Mouse (Mus musculus): Measurements from ENCODE around the gene Cyp1a2. TPM values are rescaled to one million over a fixed set of nuclear protein-coding genes. Genes with fewer than 3 reads are reported as not detected.

Gene Cyp1a2
- polyA plus RNA-seq, 1 experiment from 2014 or later: not detected

DNA sequence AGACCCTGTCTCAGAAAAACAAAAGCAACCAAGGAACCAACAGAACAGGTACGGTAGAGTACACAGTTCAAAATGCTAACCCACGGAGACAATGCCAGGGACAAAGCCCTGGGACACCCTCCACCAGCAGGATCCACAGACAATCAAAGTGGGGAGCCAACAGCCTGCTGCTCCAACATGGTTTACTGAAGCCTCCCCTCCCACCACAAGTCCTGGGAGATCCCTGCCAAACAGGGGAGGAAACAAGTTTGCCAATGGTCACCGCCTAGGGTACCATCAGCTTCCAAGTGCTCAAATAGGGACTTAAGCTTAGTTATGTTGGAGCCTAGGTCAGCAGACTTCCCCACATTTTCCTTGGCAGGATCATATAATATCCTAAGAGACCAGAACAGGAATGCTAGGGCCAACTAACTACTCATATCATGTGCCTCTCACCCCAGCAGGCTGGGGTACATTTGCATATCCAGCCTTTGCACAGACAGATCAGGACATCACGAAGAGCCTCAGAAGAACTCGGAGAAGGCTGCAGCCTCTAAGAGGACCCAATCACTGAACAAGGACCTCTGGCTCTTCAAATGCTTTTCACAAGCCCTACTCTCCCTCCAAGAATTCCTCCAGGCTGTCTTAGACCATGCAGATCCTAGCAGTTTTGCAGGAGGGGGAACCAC is 43.7 kb downstream of the Cyp1a2 start:
- H3K4me1 ChIP-seq (ENCODE audit: control insufficient read depth, insufficient read depth, low read length): peaks cover 66% of the 10 kb centered on the region
- peak overlapping the region; percentile 42 for H3K9ac ChIP-seq (ENCODE audit: low read depth, low read length)
- 57% methylated on average over 5 of the region's 5 CpGs for WGBS
- ATAC-seq: no peak
- peak overlapping the region; percentile 36; the same call in 1 of the 2 replicates for H3K4me2 ChIP-seq (ENCODE audit: low read length)
- H3K27me3 ChIP-seq (ENCODE audit: control insufficient read depth, insufficient read depth, low read depth, low read length): no peaks in the 10 kb centered on the region
- peak overlapping the region; percentile 43 for H3K27ac ChIP-seq (ENCODE audit: low read length)
- no peaks in the 10 kb centered on the region; the same call in 1 of the 2 replicates for H3K36me3 ChIP-seq (ENCODE audit: control insufficient read depth, insufficient read depth, low read length)
- H3K4me3 ChIP-seq (ENCODE audit: low read depth, low read length): no peak overlapping the region
- no peaks in the 10 kb centered on the region for H3K9me3 ChIP-seq (replicated peaks; ENCODE audit: control insufficient read depth, low read length, poor library complexity, severe bottlenecking)

DNA sequence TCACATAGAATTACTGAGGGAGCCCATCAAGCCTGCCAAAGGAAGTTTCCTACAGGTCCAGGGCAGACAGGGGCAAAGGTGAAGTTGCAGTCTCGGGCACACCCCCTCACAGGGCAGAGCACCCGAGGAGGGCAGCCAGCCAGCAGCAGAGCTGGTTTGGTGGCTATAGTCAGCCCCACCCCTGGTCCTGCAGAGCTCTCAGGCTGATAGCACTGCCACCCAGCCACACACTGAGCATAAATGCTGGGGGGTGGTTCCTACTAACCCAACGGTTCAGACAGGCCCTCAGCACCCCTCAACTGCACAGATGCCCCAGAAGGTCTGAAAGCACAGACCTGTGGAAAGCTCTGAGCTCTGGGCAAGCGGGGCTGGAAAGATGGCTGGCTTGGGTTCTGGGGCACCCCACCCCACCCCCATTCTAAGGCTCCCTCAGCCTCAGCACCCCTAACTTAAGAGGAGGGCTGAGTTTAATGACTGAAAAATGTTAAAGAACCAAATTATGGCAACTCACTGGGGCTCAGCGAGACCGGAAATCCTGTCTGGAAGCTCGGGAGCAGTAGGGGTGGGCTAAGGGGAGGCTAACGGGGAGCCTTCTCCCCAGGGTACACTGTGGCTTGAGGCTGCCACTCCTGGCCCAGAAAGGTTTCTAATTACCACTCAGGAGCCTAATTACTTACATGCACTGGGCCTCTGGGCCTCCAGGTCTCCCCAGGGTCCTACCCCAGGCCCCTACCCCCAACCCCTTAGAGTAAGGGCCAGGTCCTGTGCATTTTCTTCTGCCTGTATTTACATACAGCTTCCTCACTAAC is 44.6 kb downstream of the Cyp1a2 start:
- Histone ChIP-seq H3K36me3 (ENCODE audit: control insufficient read depth, insufficient read depth, low read length) (no peaks in the 10 kb centered on the region; the same call in 1 of the 2 replicates), H3K4me1 (ENCODE audit: control insufficient read depth, insufficient read depth, low read length) (peaks cover 64% of the 10 kb centered on the region), H3K9ac (ENCODE audit: low read depth, low read length) (peak overlapping the region; percentile 26), H3K27me3 (ENCODE audit: control insufficient read depth, insufficient read depth, low read depth, low read length) (no peaks in the 10 kb centered on the region), H3K27ac (ENCODE audit: low read length) (peak overlapping the region; percentile 29), H3K4me3 (ENCODE audit: low read depth, low read length) (no peak overlapping the region), H3K9me3 (replicated peaks; ENCODE audit: control insufficient read depth, low read length, poor library complexity, severe bottlenecking) (no peaks in the 10 kb centered on the region), H3K4me2 (ENCODE audit: low read length) (no peak overlapping the region)
- 39% methylated on average over 8 of the region's 8 CpGs for WGBS
- no peak for ATAC-seq

DNA sequence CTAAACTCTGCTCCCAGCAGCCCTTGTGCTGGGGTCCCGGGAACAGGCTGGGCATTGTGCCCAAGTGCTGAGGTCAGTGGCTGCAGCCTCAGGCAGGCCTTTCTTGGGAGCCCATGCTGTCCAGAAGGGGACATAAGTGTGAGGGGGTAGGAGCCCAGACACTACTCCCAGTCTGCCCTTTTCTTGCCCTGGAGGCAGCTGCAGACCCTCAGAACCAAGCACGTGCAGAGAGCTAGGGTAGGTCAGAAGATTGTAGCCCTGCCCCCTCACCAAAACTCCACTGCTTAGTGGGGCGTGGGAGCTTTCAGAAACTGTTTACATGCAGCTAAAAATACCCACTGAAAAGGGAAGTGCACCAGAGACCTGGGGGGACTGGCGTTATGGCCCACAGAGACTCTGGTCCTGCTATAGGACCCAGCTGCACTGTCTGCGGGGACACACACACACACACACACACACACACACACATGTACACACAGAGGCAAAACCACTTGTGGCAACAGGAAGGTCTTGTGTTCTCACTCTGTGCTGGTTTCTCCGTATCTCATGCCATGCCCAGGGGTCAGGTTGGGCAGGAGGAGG is 45.7 kb downstream of the Cyp1a2 start:
- H3K4me1 ChIP-seq (ENCODE audit: control insufficient read depth, insufficient read depth, low read length): peaks cover 58% of the 10 kb centered on the region
- no peaks in the 10 kb centered on the region for H3K27me3 ChIP-seq (ENCODE audit: control insufficient read depth, insufficient read depth, low read depth, low read length)
- no peak overlapping the region for H3K4me3 ChIP-seq (ENCODE audit: low read depth, low read length)
- no peaks in the 10 kb centered on the region; the same call in 1 of the 2 replicates for H3K36me3 ChIP-seq (ENCODE audit: control insufficient read depth, insufficient read depth, low read length)
- no peak overlapping the region for H3K4me2 ChIP-seq (ENCODE audit: low read length)
- no peaks in the 10 kb centered on the region for H3K9me3 ChIP-seq (replicated peaks; ENCODE audit: control insufficient read depth, low read length, poor library complexity, severe bottlenecking)
- H3K27ac ChIP-seq (ENCODE audit: low read length): no peak overlapping the region
- 49% methylated on average over 6 of the region's 6 CpGs for WGBS
- H3K9ac ChIP-seq (ENCODE audit: low read depth, low read length): no peak overlapping the region
- no peak for ATAC-seq

DNA sequence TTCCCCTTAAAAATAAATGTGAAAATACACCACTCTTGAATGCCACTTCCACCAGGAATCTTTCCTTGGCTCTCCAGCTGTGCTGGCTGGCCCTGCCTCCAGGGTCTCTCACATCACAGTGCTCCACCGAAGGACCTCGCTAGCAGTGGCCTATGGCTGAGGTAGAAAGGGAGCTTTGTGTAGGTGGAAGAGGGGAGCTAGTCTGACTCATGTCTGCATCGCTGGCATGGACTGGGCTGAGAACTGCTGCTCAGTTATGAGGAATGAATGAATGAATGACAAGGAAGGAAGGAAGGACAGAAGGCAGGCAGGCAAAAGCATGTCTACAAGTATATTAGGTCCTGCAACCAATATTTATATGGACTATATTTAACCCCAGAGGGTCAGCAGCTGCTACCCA is 46.2 kb downstream of the Cyp1a2 start:
- no peak for ATAC-seq

DNA sequence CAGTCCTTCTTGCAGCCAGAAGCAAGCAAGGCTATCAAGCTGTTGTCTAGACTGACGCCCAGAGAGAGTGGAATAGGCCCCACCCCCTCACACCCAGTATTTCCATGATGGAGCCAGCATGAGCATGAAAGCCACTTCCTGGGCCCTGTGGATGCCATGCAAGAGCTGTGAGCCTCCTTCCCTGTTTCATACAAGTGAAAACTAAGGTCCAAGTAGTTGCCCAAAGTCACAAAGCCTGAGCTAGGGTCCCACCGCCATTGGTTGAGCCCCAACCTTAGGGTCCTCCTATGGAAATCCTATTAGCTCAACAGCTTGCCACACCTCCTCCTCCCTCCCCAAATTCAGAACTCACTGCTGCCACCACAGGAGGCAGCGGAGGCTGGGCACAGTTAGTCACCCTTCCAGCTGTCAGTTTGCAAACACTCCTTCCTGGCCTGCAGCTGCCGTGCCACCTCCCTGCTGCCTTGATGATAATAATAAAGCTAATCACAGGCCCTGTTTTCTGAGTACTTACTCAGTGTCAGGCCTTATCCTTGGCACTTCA is 50.0 kb downstream of the Cyp1a2 start:
- H3K27me3 ChIP-seq (ENCODE audit: control insufficient read depth, insufficient read depth, low read depth, low read length): no peaks in the 10 kb centered on the region
- peaks cover 15% of the 10 kb centered on the region for H3K4me1 ChIP-seq (ENCODE audit: control insufficient read depth, insufficient read depth, low read length)
- peaks cover 20% of the 10 kb centered on the region for H3K36me3 ChIP-seq (ENCODE audit: control insufficient read depth, insufficient read depth, low read length)
- H3K27ac ChIP-seq (ENCODE audit: low read length): peak overlapping the region; percentile 9; the same call in 1 of the 2 replicates
- no peak overlapping the region; the same call in 1 of the 2 replicates for H3K9ac ChIP-seq (ENCODE audit: low read depth, low read length)
- H3K4me3 ChIP-seq (ENCODE audit: low read depth, low read length): no peak overlapping the region
- no peak overlapping the region for H3K4me2 ChIP-seq (ENCODE audit: low read length)
- WGBS: 36% methylated on average over 4 of the region's 4 CpGs
- H3K9me3 ChIP-seq (replicated peaks; ENCODE audit: control insufficient read depth, low read length, poor library complexity, severe bottlenecking): no peaks in the 10 kb centered on the region
- no peak for ATAC-seq

More for the DNA sequence above, 46.2 kb downstream of the Cyp1a2 start:
- Histone ChIP-seq H3K4me3 (ENCODE audit: low read depth, low read length) (no peak overlapping the region), H3K27me3 (ENCODE audit: control insufficient read depth, insufficient read depth, low read depth, low read length) (no peaks in the 10 kb centered on the region), H3K4me2 (ENCODE audit: low read length) (no peak overlapping the region), H3K9me3 (replicated peaks; ENCODE audit: control insufficient read depth, low read length, poor library complexity, severe bottlenecking) (no peaks in the 10 kb centered on the region), H3K27ac (ENCODE audit: low read length) (no peak overlapping the region; the same call in 1 of the 2 replicates), H3K4me1 (ENCODE audit: control insufficient read depth, insufficient read depth, low read length) (peaks cover 52% of the 10 kb centered on the region), H3K36me3 (ENCODE audit: control insufficient read depth, insufficient read depth, low read length) (no peaks in the 10 kb centered on the region; the same call in 1 of the 2 replicates), H3K9ac (ENCODE audit: low read depth, low read length) (no peak overlapping the region)
- 77% methylated on average over 3 of the region's 3 CpGs for WGBS

DNA sequence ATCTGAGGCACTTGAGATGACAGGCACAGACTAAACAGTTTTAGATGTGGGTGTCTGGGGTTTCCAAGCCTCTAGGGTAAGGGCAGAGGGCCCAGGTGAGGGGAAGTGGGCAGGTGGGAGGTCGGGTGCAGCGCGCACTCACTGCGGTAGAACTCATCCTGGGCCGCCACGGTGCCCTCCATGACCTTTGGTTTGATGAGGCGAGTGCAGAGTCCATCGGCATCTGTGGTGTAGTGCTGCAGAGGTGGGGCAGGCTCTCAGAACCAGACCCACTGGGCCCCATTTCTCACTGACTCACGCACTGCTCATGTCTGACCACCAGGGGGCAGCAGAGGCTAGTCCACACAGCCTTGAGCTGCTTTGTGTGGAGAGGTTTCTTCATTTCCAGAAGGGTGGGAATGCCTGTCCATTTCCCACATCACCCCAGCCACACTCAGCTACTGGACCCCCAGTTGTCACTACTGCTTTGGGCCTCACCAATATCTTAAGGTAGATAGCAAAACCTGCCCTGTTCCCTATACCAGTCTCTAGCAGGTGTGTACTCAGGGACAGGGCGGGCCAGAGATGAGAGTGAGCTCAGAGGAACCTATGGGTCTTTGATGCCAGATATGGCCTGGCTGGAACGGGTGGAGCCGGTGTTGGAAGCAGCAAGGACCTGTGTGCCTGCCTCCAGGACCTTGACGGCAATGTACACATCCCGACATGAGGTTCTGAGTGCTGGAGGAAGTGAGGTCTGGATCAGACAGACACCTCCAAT is 54.2 kb downstream of the Cyp1a2 start:
- Histone ChIP-seq H3K4me3 (ENCODE audit: low read depth, low read length) (no peak overlapping the region), H3K27me3 (ENCODE audit: control insufficient read depth, insufficient read depth, low read depth, low read length) (no peaks in the 10 kb centered on the region), H3K9ac (ENCODE audit: low read depth, low read length) (no peak overlapping the region), H3K27ac (ENCODE audit: low read length) (peak overlapping the region; percentile 34; the same call in 1 of the 2 replicates), H3K9me3 (replicated peaks; ENCODE audit: control insufficient read depth, low read length, poor library complexity, severe bottlenecking) (no peaks in the 10 kb centered on the region), H3K4me2 (ENCODE audit: low read length) (no peak overlapping the region), H3K36me3 (ENCODE audit: control insufficient read depth, insufficient read depth, low read length) (peaks cover 48% of the 10 kb centered on the region), H3K4me1 (ENCODE audit: control insufficient read depth, insufficient read depth, low read length) (0 out of 2 replicates have a peak, but pooled peaks cover 6% of the 10 kb centered on the region)
- WGBS: 77% methylated on average over 14 of the region's 14 CpGs
- peak; percentile 64 for ATAC-seq

DNA sequence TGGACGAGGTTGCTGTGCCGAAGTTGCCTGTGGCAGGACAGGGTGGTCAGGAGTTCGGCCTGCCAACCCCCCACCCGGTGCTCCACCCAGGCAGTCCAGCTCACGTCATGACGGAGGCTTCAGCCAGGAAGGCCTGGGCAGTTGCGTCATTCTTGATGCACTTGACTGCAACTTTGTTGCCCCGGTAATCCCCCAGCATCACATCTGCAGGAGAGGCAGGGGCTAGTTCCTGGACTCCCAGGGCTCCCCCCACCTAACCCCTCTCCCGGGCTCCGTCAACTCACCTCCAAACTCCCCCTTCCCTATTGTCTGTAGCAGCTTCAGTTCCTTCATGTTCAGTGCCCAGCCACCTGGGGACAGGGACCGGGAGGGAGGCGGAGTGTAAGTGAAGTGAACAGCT is 54.8 kb downstream of the Cyp1a2 start:
- WGBS: 93% methylated on average over 12 of the region's 12 CpGs
- peak; percentile 1; the same call in 1 of the 2 replicates for ATAC-seq
- Histone ChIP-seq H3K27me3 (ENCODE audit: control insufficient read depth, insufficient read depth, low read depth, low read length) (no peaks in the 10 kb centered on the region), H3K9ac (ENCODE audit: low read depth, low read length) (no peak overlapping the region), H3K4me3 (ENCODE audit: low read depth, low read length) (no peak overlapping the region), H3K4me2 (ENCODE audit: low read length) (no peak overlapping the region), H3K9me3 (replicated peaks; ENCODE audit: control insufficient read depth, low read length, poor library complexity, severe bottlenecking) (no peaks in the 10 kb centered on the region), H3K4me1 (ENCODE audit: control insufficient read depth, insufficient read depth, low read length) (0 out of 2 replicates have a peak, but pooled peaks cover 4% of the 10 kb centered on the region), H3K36me3 (ENCODE audit: control insufficient read depth, insufficient read depth, low read length) (peaks cover 48% of the 10 kb centered on the region), H3K27ac (ENCODE audit: low read length) (no peak overlapping the region)

DNA sequence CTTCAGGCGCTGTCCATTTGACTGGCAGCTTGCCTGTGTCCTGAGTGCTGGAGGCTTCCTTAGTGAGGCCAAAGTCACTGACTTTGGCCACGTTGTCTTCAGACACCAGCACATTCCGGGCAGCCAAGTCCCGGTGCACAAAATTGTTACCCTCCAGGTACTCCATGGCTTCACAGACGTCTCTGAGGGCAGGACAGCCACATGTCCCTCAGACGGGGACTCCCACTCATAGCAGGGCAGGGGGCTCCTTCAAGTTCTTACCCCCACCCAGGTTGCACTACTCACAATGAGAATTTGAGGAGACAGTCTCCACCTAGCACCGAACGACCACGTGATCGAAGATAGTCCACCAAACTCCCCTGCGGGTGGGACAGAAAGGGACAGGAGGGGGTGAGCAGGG is 55.6 kb downstream of the Cyp1a2 start:
- peaks cover 48% of the 10 kb centered on the region for H3K36me3 ChIP-seq (ENCODE audit: control insufficient read depth, insufficient read depth, low read length)
- H3K9me3 ChIP-seq (replicated peaks; ENCODE audit: control insufficient read depth, low read length, poor library complexity, severe bottlenecking): no peaks in the 10 kb centered on the region
- H3K27ac ChIP-seq (ENCODE audit: low read length): no peak overlapping the region
- H3K9ac ChIP-seq (ENCODE audit: low read depth, low read length): no peak overlapping the region
- 92% methylated on average over 11 of the region's 11 CpGs for WGBS
- H3K4me3 ChIP-seq (ENCODE audit: low read depth, low read length): no peak overlapping the region
- ATAC-seq: no peak
- no peaks in the 10 kb centered on the region for H3K4me1 ChIP-seq (ENCODE audit: control insufficient read depth, insufficient read depth, low read length)
- no peaks in the 10 kb centered on the region for H3K27me3 ChIP-seq (ENCODE audit: control insufficient read depth, insufficient read depth, low read depth, low read length)
- no peak overlapping the region for H3K4me2 ChIP-seq (ENCODE audit: low read length)
